Mouse (Mus musculus) urinary bladder, postnatal 25 days (tissue): ENCODE measurements around the gene Rps27l.
"Not testable (repeated sequence)": the region's sequence is repeated elsewhere in the genome, so short reads cannot be mapped to it uniquely, and the experiment has no call there.

Experiments used
- DNase-seq: peaks from one replicate; pipeline ENCODE4 v3.0.0; 2022; ENCODE audit warnings: low spot score

Gene Rps27l

GRCm38 (mm10) chr9:66945647-66946641 is at the start of gene Rps27l:
TSS of gene Rps27l (plus strand) at chr9:66946086.
- DNase-seq, result peak; percentile 93

- DNase-seq, result no peak
These were observed 48.9 kb upstream of the Rps27l start for GRCm38 (mm10) chr9:66896951-66897350.

GRCm38 (mm10) chr9:66897851-66898250 is 48.0 kb upstream of the Rps27l start:
- DNase-seq, result no peak

GRCm38 (mm10) chr9:66899072-66899471 is 46.8 kb upstream of the Rps27l start:
- DNase-seq, result no peak

GRCm38 (mm10) chr9:66899526-66899925 is 46.4 kb upstream of the Rps27l start:
- DNase-seq, result no peak

- no peak for DNase-seq
These were observed 39.9 kb upstream of the Rps27l start for GRCm38 (mm10) chr9:66905990-66906389.

GRCm38 (mm10) chr9:66907126-66907525 is 38.8 kb upstream of the Rps27l start:
- DNase-seq, result no peak

GRCm38 (mm10) chr9:66907746-66908397 is 38.0 kb upstream of the Rps27l start:
- DNase-seq, result no peak

GRCm38 (mm10) chr9:66909922-66910321 is 36.0 kb upstream of the Rps27l start:
- no peak for DNase-seq

GRCm38 (mm10) chr9:66910677-66911076 is 35.2 kb upstream of the Rps27l start:
- no peak for DNase-seq

- no peak for DNase-seq
These were observed 33.6 kb upstream of the Rps27l start for GRCm38 (mm10) chr9:66912304-66912703.

GRCm38 (mm10) chr9:66913254-66913934 is 32.5 kb upstream of the Rps27l start:
- DNase-seq, result not testable (repeated sequence)

- no peak for DNase-seq
These were observed 31.3 kb upstream of the Rps27l start for GRCm38 (mm10) chr9:66914540-66914939.

GRCm38 (mm10) chr9:66915401-66915800 is 30.5 kb upstream of the Rps27l start:
- no peak for DNase-seq

GRCm38 (mm10) chr9:66915869-66916785 is 29.8 kb upstream of the Rps27l start:
- no peak for DNase-seq

- DNase-seq, result no peak
These were observed 28.5 kb upstream of the Rps27l start for GRCm38 (mm10) chr9:66917216-66917891.

GRCm38 (mm10) chr9:66917892-66918255 is 28.0 kb upstream of the Rps27l start:
- no peak for DNase-seq

GRCm38 (mm10) chr9:66918672-66919330 is 27.1 kb upstream of the Rps27l start:
- peak; percentile 10 for DNase-seq

- DNase-seq, result peak; percentile 92
These were observed 26.4 kb upstream of the Rps27l start, which contains the start of gene Rab8b for GRCm38 (mm10) chr9:66919382-66919971. TSS of gene Rab8b (minus strand) at chr9:66919687.

GRCm38 (mm10) chr9:66919981-66920380 is 25.9 kb upstream of the Rps27l start:
- DNase-seq, result no peak
